Mouse (Mus musculus): ENCODE data around the gene Smad1.

Smad1 gene

GRCm38 (mm10) chr8:79398994-79399650, at the start of gene Smad1:
Gene Smad1 (minus strand): TSS chr8:79399518.
- whole genome bisulfite sequencing, result 2% methylated on average over 66 of the region's 80 CpGs

GRCm38 (mm10) chr8:79447260-79447853, 48.0 kb upstream of the Smad1 start:
- 54% methylated on average over 10 of the region's 10 CpGs for WGBS

GRCm38 (mm10) chr8:79443460-79444098, 44.3 kb upstream of the Smad1 start:
- WGBS, result 90% methylated on average over 14 of the region's 14 CpGs

- 65% methylated on average over 4 of the region's 4 CpGs for WGBS
Observed at GRCm38 (mm10) chr8:79433953-79434500, 34.7 kb upstream of the Smad1 start.

- 69% methylated on average over 5 of the region's 5 CpGs for WGBS
Observed at GRCm38 (mm10) chr8:79414907-79415306, 15.6 kb upstream of the Smad1 start.

GRCm38 (mm10) chr8:79410501-79410900, 11.2 kb upstream of the Smad1 start:
- 67% methylated on average over 1 of the region's 1 CpGs for WGBS

GRCm38 (mm10) chr8:79407356-79407755, 8.0 kb upstream of the Smad1 start:
- 77% methylated on average over 1 of the region's 1 CpGs for WGBS

GRCm38 (mm10) chr8:79404895-79405557, 5.7 kb upstream of the Smad1 start:
- 72% methylated on average over 6 of the region's 6 CpGs for WGBS

- whole genome bisulfite sequencing, result 82% methylated on average over 2 of the region's 2 CpGs
Observed at GRCm38 (mm10) chr8:79400671-79401070, 1.4 kb upstream of the Smad1 start.

- WGBS, result under 1% methylated on average over 65 of the region's 68 CpGs
Observed at GRCm38 (mm10) chr8:79398251-79398981, 902 bp downstream of the Smad1 start.

- 12% methylated on average over 7 of the region's 7 CpGs for WGBS
Observed at GRCm38 (mm10) chr8:79397705-79398250, 1.5 kb downstream of the Smad1 start.

- WGBS, result 78% methylated on average over 6 of the region's 6 CpGs
Observed at GRCm38 (mm10) chr8:79396911-79397310, 2.4 kb downstream of the Smad1 start.

- WGBS, result 67% methylated on average over 9 of the region's 9 CpGs
Observed at GRCm38 (mm10) chr8:79394009-79394408, 5.3 kb downstream of the Smad1 start.

GRCm38 (mm10) chr8:79393215-79393614, 6.1 kb downstream of the Smad1 start:
- WGBS, result 84% methylated on average over 5 of the region's 5 CpGs

GRCm38 (mm10) chr8:79392649-79393048, 6.7 kb downstream of the Smad1 start:
- WGBS, result 8% methylated on average over 6 of the region's 6 CpGs

GRCm38 (mm10) chr8:79391454-79391853, 7.9 kb downstream of the Smad1 start:
- WGBS, result 87% methylated on average over 13 of the region's 13 CpGs

- 77% methylated on average over 23 of the region's 23 CpGs for WGBS
Observed at GRCm38 (mm10) chr8:79389074-79389786, 10.1 kb downstream of the Smad1 start.

GRCm38 (mm10) chr8:79386831-79387230, 12.5 kb downstream of the Smad1 start:
- WGBS, result 92% methylated on average over 5 of the region's 5 CpGs

- WGBS, result 76% methylated on average over 6 of the region's 6 CpGs
Observed at GRCm38 (mm10) chr8:79386358-79386757, 13.0 kb downstream of the Smad1 start.

Data from cerebral cortex, adult 2 months (tissue).